Mouse (Mus musculus): ENCODE results near the gene Col25a1. TPM values are rescaled to one million over a fixed set of nuclear protein-coding genes. Genes with fewer than 3 reads are reported as not detected.

Gene Col25a1
- total RNA-seq, 2 experiments from 2014 or later, result 0.29 to 0.31 TPM

DNA sequence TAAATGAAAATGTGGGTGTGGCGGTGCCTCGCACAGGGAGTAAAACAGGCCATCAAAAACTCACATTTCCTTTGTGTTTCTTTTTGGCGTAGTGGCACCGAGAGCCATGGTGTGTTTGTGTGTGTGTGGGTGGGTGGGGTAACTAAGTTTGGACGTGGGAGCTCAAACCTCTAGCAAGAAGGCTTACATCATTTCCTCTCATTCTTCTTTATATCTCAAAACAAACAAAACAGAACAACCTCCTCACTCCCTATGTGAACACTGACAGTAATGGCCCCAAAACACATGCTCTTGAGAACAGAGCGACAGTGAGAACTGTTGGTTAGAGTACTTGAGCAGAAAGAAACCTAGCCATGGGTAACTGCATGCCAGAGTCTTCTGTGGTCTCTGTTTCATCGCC is 121.1 kb downstream of the Col25a1 start:
- no peak for DNase-seq

DNA sequence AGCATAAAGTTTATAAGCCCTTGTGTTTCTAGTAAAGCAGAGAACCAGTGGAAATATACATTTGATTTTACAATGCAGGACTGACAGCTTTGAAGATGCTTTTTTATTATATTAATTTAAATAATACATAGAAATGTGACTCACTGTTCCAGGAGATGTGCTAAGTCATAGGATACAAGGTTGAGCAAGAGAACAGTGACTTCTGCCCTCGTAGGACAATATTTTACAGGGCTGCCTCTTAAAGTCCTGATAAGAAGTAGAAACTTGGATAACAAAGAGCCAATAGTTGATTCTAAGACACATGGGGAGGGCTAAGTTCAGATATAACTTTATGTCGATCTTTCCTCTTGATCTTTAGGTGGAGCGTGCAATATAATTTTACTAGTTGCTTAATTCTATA is 124.8 kb downstream of the Col25a1 start:
- no peak for DNase-seq

DNA sequence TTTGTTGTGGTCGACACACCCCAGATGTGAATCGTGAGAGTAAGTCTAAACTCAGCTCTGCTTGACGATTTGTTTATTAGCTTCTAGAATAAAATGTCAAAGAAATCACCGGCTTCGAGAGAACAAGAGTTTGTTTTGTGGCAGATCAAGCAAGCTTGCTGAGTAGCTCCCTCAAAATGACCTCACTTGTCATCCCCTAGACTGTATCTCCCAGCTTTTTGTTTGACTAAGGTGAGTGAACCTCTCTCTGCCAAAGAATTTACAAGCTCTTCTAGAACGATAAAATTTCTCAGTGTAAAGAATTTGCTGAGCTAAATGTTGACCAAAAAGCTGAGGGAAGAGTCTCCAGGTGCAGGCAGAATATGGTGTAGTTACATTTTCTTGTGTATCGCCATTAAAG is 125.3 kb downstream of the Col25a1 start:
- DNase-seq, result no peak

DNA sequence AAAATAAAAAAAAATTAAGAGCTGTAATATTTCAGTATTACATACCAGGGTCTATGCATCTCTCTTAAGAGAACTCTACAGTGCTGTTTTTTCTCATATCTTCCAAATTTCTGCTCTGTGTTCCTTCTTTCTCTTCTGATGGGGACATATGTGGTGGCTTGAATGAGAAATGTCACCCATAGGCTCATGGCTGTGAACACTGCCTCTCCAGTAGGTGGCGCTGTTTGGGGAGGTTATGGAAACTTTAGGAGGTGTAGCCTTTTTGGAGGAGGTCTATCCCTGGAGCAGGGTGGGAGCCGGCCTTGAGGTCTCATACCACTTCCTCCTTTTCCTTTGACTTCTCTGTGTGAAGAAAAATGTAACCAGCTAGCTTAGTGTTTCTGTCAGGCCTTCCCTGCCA is 128.4 kb downstream of the Col25a1 start:
- DNase-seq, result no peak

DNA sequence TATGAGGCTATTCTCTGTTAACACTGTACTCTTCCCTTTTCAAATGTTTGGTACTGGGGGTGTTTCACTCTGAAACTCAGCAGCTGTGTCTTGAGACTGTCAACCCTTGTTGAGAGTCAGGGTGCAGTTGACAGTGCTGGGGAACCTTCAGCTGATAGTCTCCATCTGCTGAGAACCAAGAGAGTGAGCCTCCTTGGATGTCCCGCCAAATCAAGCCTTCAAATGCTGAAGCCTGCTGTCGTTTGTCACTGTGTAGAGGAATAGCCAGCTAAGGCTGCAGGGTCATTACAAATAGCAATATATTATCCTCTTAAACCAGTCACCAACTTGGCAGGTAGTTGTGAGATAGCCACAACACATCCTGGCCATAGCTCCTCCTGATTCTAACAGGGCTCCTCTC is 129.0 kb downstream of the Col25a1 start:
- DNase-seq, result no peak

DNA sequence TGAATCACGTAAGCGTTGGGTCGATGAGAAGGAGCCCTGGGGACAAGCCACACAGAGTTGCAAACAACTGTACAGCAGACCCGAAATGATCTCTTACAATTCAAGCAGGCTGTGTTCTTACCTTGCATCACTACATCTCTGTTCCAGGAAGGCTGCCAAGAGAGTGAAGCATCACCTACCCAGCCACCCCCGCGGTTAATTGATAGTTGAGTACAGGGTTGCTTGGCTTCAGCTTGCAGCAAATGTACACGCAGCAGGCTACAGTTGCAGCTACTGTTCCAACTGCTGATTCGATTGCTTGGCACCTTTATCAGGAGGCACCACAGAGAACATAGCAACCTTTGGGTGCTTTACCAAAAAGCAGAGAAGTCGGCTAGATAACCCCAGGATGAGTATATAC is 133.8 kb downstream of the Col25a1 start:
- no peak for DNase-seq

DNA sequence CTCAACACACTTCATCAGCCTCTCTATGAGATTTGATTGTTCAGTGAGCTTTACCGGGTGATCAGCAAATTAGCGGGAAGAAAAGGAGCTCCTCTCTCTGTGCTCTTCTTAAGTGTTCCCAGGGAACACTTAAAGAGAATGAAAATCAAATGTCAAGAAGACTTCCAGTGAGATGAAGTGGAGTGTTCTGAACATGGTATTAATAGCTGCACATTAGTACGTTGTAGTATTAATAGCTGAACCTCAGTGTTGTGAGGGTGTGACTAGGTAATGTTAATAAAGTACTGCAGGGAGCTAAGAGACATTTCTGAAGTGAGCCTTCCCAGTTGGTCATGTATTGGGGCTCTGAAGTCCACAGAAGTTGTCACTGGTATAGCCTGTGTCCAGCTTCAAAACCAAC is 139.2 kb downstream of the Col25a1 start:
- no peak for DNase-seq

DNA sequence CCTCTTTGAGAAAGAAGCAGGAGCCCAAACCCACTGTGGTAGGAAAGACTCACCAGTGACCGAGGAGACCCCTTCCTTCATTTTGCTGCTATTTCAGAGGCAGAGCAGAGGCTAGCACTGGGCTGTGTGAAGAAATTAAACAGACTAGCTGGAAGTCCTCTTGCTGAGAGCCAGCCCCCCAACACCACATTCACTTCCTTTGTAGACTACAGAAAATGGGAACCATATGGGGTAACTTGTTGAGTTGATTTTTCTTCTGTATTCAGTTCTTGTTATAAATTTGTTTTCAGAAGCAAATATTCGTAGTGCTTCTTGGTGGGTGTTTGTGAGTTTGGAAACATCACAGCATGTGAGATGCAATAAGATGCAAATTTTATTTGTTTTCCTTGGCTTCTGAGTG is 142.6 kb downstream of the Col25a1 start:
- DNase-seq, result no peak

DNA sequence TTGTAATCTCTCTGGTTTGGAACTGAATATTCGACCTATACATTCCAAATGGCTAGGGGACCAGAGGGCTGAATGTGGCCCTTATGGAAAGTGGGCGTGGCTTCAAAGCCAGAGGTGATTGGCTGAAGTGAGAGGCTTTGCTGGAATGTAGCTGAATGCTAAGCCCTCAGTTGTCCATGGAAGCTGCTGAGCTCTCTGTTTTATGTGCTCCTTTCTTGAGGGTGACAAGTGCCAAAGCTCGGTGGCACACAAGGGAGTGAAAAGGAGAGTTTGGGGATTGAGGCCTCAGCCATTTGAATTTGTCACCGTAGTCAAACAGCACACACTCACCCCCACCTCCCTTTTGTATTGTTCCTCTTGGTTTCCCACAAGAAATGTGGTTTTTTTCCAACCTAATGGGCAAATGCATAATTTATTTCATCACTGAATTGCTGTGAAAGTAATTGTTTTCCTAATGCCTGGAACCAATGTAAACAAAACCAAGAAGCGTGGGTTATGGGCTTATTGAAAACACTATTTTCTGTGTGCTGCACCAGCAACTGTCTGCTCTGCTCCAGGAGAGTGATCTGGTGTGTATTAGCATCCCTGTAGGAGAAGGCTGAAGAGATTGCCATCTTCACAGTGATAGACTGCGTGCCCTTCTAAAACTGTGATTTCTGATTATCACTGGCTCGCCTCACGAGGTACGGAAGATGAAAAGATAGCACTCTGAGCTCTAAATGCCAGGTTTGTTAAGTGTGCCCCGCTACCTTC is 147.2 kb downstream of the Col25a1 start:
- DNase-seq, result no peak

DNA sequence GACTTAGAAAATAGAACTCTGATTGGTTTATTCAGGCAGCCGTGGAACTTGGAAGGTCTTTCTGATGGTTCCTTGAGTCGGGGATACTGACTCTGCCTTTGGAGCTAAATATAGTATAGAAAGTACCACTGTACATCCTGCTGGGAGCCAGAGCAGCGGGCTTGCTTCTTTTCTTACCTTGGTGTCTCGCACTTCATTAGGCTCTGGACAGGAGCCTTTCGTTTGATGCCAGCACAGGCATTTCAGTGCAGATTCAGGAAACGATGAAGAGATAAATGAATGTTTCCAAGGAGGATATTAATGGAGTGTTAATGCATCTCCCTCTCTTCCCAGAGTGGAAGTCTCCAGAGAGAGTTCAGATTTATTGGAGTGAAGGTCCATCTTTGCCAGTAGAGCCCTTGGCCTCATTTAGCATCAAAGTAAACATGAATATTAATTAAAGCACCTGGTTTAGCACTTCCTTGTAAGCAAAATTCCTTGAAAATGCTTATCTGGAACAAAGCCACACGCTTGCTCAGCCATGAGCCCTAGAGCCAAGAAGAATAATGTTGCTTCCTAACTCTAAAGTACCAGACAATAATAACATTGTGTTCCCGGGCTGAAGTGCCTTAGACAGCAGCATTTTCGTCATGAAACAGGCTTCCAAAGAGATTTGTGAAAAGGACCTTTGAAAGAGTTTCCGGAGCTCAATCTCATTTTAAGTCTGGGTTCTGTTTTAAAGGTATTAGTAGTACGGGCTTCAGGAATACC is 151.9 kb downstream of the Col25a1 start:
- no peak for DNase-seq

DNA sequence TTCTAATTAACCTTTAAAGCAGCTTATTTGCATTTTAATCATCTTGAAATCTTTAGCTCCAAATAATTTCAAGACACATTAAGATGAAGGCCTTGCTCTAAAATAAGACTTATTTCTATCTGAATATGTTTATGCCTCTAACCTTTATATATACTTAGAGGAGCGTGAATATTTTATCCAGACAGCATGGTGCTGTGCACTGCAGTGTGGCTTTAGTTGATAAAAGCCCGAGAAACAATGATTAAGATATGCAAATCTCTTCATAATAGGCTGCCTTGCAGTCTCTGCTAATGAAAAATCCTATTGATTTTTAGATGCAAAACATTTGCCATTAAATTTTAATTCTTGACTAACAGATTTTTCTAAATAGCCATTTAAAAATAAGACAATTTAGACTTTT is 156.8 kb downstream of the Col25a1 start:
- DNase-seq, result no peak

DNA sequence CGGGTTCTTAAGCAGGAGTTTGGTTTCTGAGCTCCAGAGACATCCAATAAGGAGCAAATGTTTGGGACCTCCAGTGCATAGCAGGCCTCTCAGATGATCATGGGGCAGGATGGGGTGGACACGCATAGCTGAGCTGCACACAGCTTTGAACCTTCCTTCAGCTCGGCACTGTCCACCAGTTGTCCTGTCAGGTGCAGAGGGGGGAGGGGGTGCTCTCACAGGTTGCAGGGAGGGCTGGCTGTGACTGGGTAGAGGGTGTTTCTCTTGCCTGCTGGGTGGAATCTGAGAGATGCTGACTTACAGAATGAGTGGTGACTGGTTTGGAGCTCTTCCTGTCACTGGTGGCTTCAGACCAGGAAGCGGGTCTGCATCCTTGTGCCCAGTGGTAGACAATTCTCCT is 157.5 kb downstream of the Col25a1 start:
- no peak for DNase-seq

DNA sequence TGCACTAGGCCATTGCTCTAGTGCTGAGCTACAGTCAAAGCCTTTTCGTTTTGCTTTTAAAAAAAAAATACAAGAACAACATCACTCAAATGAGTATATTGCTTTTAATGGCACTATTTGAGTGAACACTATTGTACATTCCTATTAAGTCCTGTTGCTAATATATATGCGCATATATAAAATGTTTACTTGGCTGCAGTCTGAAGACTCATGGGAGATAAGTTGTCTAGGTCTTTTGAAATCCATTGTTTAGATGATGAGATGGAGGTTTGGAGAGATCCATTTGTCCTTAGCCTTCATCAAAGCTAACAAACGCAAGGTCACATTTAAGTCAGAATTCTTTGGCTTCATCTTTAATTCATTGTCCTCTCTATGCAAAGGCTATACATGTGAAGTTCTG is 157.9 kb downstream of the Col25a1 start:
- no peak for DNase-seq

DNA sequence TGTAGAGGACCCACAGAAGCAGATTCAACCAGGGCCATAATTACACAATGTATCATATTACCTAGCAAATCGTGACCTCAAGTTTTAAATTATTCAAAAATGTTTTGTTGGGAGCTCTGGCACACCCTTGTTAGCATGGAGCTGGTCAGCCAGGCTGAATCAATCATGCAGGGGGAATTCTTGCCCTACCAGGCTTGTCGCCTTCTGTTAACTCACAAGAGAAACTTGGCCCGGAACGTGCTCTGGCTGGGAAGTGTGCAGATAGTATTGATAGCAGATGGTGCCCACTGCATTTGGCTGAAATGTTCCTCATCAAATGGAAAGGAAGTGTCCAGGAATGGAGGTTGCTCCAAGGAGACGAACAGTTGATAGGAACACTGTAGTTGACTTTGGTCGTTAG is 158.9 kb downstream of the Col25a1 start:
- DNase-seq, result no peak

DNA sequence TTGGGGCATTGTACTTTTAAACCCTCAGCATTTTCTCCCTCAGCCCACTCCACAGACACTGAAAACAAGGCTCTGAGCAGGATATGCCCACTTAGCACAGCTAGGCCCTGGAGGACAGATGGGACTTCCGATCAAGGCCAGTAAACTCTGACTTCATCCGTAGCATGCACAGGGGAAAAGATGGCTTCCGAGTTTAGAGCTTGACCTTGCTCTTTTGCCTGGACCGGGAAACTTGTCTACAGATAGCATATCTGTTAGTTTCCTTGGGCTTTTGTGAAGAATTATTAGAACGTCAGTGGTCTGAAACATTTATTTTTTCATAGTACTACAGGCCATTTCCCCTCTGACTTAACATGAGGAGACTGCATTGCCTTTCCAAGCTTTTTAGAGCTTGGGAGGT is 159.4 kb downstream of the Col25a1 start:
- DNase-seq, result no peak

DNA sequence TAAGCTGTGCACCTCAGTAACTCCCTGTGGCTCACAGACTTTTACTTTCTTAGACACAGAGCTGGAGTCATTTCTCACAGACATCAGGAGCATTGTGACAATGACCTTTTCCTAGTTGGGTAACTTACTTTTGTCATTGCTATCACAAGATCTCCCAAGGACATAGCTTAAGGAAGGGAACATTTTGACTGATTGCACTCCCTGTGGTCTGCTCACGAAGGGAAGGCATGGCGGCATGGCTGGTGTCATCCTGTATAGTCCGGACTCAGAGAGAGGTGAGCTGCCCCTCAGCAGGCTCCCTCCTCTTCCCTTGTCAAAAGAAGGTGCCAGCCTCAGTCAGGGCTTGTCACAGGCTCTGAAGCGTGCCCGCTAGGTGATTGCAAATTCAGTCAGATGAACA is 160.6 kb downstream of the Col25a1 start:
- DNase-seq, result no peak

DNA sequence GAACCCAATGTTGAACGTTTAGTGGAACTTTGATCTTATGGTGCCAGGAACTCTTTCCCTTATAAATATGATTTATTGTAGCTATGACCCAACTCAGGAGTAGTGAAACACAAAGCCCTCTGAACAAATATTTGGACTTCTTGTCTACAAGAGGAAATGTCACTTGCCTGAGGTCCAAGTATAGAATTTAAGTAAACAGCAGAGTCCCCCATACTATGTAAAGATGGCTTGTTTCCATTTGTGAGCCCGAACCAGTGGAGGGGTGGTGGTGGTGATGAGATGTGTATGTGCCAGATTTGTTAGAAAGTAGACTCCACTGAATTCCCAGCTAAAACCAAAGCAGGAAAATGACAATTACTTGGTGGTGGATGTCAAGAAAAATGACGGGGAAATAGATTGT is 169.2 kb downstream of the Col25a1 start:
- no peak for DNase-seq

DNA sequence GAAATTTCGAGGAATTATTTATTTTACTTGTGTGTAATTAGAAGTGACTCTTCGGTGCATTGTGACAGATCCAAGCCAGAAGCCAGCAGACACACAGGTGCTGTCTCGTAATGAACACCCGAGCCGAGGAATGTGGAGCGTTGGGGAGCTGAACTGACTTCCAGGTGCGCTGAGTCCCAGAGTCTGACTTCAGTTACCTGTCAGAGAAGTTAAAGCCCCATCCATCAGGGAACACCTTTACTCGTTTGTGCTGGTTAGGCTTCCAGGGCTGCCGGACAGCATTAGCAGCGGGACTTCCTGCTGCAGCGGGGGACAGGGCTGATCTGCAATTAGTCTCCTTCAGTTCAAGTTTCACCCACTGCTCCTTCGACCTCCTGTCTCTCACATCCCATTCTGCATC is 172.3 kb downstream of the Col25a1 start:
- no peak for DNase-seq

DNA sequence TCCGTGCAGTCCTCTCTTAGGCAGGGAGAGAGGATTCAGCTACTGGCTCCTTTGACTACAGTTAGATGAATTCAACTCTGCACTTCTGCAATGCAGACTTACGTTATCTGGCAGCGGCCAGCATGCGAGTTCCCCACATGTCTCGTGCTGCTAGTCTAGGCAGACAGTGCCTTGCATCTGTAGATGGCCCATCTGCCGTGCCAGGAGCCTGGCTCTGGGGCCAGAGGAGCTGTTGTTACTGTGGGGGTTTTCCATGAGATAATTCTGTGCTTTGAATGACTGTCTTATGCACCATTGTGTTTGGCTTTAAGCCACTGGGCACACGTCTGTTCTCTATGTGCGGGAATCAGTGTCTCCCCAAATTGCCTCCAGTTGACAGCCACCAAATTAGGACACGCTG is 173.5 kb downstream of the Col25a1 start:
- DNase-seq, result no peak

DNA sequence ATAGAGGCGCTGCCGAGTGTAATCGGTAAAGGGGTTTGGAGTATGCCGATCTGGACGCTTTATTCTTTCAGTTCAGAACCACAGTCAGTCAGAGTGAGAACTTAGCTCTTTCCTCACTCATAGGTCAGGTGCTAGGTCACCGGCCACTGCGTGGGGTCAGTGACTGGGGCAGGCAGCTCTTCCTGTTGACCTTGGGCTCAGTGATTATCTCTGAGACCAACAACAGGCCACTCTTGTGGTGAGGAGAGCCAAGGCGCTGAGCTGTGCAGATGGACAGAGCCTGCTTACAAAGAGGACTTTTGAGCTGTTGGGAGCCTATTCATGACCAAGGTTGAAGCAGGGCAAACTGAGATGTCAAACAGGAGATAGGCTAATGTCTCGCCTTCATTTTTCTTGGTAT is 174.4 kb downstream of the Col25a1 start:
- DNase-seq, result no peak

DNA sequence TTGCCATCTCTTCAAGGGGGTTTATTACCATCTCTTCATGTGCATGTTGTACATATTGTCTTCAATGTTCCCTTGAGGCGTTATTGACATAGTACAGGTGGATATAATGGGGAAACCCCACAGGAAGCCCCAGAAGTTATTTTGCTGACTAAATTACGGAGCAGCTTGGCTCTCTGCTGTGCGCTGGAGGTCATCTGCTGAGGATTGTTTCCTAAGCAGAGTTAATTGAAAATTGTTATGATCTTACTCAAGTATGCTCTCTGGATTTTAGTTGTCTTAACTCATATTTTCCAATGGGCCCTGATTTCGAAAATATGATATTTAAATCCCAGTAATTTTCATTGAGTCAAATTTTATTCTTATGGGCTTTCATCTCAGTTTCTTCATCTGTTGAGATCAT is 178.0 kb downstream of the Col25a1 start:
- DNase-seq, result no peak

DNA sequence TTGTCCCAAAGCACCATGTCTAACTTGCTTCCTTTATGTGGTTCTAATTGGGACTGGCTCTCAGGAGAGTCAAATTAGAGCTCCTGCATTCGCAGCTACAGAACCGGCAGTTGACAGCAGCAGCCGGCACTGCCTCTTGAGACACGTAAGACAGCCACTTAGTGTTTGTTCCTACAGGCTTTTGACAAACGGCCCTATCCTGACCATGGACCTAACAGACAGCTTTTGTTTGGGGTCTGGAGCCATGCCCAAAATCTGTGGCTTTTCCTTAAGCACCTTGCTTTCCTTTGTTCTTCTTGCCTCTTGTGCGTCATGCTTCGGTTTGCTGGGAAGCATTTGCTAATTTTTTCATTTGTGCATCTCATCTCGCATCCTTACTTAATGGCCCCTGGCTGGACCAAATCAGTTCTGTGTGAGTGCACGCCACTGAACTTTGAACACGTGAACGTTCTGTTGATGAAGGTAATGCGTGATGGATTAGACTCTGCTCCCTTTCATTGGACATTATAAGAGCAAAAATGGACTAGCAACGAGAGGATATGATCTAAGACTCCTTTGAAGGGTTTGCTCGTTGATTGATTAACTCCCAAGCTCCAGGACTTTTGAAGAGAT is 179.5 kb downstream of the Col25a1 start:
- no peak for DNase-seq

DNA sequence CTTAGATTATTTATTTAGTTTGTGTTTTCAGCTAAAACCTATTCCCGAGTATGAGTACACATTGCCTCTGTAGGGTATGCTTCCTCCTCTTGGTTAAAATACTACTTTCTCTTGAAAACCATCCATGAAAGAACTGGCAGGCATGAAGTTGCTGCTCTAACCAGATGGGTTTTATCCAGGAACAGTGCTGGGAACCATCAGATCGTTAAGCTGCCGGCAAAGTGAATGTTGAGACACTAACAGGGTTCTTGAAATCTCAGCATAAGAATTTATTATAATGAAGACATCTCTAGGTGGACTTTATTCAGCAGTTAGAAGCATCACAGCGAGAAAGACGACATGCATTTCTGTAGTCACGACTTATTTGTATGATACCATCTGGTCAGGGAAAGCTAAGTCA is 181.9 kb downstream of the Col25a1 start:
- DNase-seq, result no peak
